Comparison of ENCODE assay signal across 17 mouse cellular contexts in genomic region chr3:35924007-35924406, GRCm38 (mm10). TPM values are rescaled to one million over a fixed set of nuclear protein-coding genes. Genes with fewer than 3 reads are reported as not detected.
DNase-seq lines count a peak whose midpoint lies in the region; ATAC-seq and TF ChIP-seq lines count a peak whose summit lies in the region.
"Had no signal": no experiment of that assay in that cellular context is flagged by ENCODE, and none has a peak within 500 bp of the region (broad histone marks: within the 10 kb centered on the region; RNA-seq: fewer than 3 reads in every experiment).

No protein-coding gene starts in this region.

- no peaks in the 10 kb centered on the region for H3K9me3 ChIP-seq in heart, embryonic 13.5 days
- H3K9me3 ChIP-seq: hindbrain, embryonic 15.5 days; neural tube, embryonic 13.5 days had no signal

- TF ChIP-seq POLR2A in liver, adult 2 months (IDR thresholded peaks at IDR 0.05; ENCODE audit: extremely low read depth, insufficient read depth, low read length): no peak
- TF ChIP-seq POLR2A in kidney, adult 2 months (IDR thresholded peaks at IDR 0.05; ENCODE audit: low read depth, low read length): no peak

- H3K4me1 ChIP-seq in heart, embryonic 13.5 days: peaks cover 52% of the 10 kb centered on the region
- peaks cover 21% of the 10 kb centered on the region for H3K4me1 ChIP-seq in liver, adult 2 months (ENCODE audit: control insufficient read depth, insufficient read depth, low read length)
- H3K4me1 ChIP-seq in kidney, adult 2 months (ENCODE audit: control insufficient read depth, insufficient read depth, low read length): peaks cover 15% of the 10 kb centered on the region; the same call in 1 of the 2 replicates
- H3K4me1 ChIP-seq: hindbrain, embryonic 15.5 days had no signal

- no peak overlapping the region for H3K4me3 ChIP-seq in heart, embryonic 13.5 days
- H3K4me3 ChIP-seq in liver, adult 2 months (ENCODE audit: insufficient read depth, low read depth, low read length): no peak overlapping the region
- H3K4me3 ChIP-seq in kidney, adult 2 months (ENCODE audit: insufficient read depth, low read depth, low read length): no peak overlapping the region
- H3K4me3 ChIP-seq: hindbrain, embryonic 15.5 days; neural tube, embryonic 13.5 days had no signal

- intact Hi-C loops in heart, postnatal 36 days (cut with DNase I): no loop called here

- peaks cover 20% of the 10 kb centered on the region for H3K79me2 ChIP-seq in liver, adult 2 months (ENCODE audit: control insufficient read depth, insufficient read depth, low read length)

- no peak overlapping the region for H3K9ac ChIP-seq in heart, embryonic 13.5 days
- H3K9ac ChIP-seq in liver, adult 2 months (ENCODE audit: low read depth, low read length): no peak overlapping the region
- H3K9ac ChIP-seq: hindbrain, embryonic 15.5 days; lung, embryonic 14.5 days; neural tube, embryonic 13.5 days had no signal

- no peak for ATAC-seq in heart, embryonic 13.5 days (ENCODE audit: extremely low read depth, insufficient number of reproducible peaks, low FRiP score, low TSS enrichment)
- ATAC-seq in megakaryocyte-erythroid progenitor cell, adult 5-6 weeks (replicated peaks; ENCODE audit: low FRiP score, low TSS enrichment, poor library complexity, severe bottlenecking): 0 out of 2 replicates have a peak, but pooled peaks have one; percentile 23
- ATAC-seq: forebrain, embryonic 16.5 days had no signal

- no peak for DNase-seq in heart, postnatal 36 days
- DNase-seq in T-cell, adult 2 months (ENCODE audit: low spot score): peak; percentile 5
- peak; percentile 46 for DNase-seq in liver, adult 2 months (ENCODE audit: extremely low read depth, low read depth, low spot score)
- DNase-seq in kidney, adult 2 months: no peak
- DNase-seq in natural killer cell, adult 2 months (ENCODE audit: low spot score in 2 of 2): no peak
- no peak for DNase-seq in adrenal gland, postnatal 4 days (ENCODE audit: low spot score in 2 of 2)
- DNase-seq: adrenal gland, adult 8-10 months; cerebellum, adult 9-11 months; kidney, adult 11 months; layer of hippocampus, postnatal 36 days; lung, embryonic 14.5 days had no signal

- H3K4me2 ChIP-seq in heart, embryonic 13.5 days: peak overlapping the region; percentile 25
- H3K4me2 ChIP-seq: hindbrain, embryonic 15.5 days; lung, embryonic 14.5 days; neural tube, embryonic 13.5 days had no signal

- peak overlapping the region; percentile 44; the same call in 1 of the 2 replicates for H3K27ac ChIP-seq in heart, embryonic 13.5 days (replicated peaks)
- H3K27ac ChIP-seq in liver, adult 2 months (replicated peaks; ENCODE audit: insufficient read depth, low read depth, low read length): no peak overlapping the region
- no peak overlapping the region for H3K27ac ChIP-seq in kidney, adult 2 months (ENCODE audit: insufficient read depth, low read depth, low read length)
- H3K27ac ChIP-seq: hindbrain, embryonic 15.5 days; macrophage; neural tube, embryonic 13.5 days had no signal

- 64% methylated on average over 3 of the region's 3 CpGs for WGBS in heart, embryonic 13.5 days
- 53% methylated on average over 3 of the region's 3 CpGs for WGBS in liver, adult 2 months
- WGBS in kidney, adult 2 months: 75% methylated on average over 3 of the region's 3 CpGs

- H3K36me3 ChIP-seq in heart, embryonic 13.5 days: no peaks in the 10 kb centered on the region
- peaks cover 3% of the 10 kb centered on the region; the same call in 1 of the 2 replicates for H3K36me3 ChIP-seq in liver, adult 2 months (ENCODE audit: control insufficient read depth, insufficient read depth, low read length)
- no peaks in the 10 kb centered on the region for H3K36me3 ChIP-seq in kidney, adult 2 months (ENCODE audit: control insufficient read depth, insufficient read depth, low read length)
- H3K36me3 ChIP-seq: hindbrain, embryonic 15.5 days; neural tube, embryonic 13.5 days had no signal

- no peak for TF ChIP-seq CTCF in liver, adult 2 months (IDR thresholded peaks at IDR 0.05; ENCODE audit: low read depth, low read length)
- TF ChIP-seq CTCF in kidney, adult 2 months (conservative IDR thresholded peaks at IDR 0.05; ENCODE audit: insufficient read depth, insufficient read length, low read depth, low read length): no peak

- no peaks in the 10 kb centered on the region for H3K27me3 ChIP-seq in heart, embryonic 13.5 days (replicated peaks)
- no peaks in the 10 kb centered on the region for H3K27me3 ChIP-seq in liver, adult 2 months (ENCODE audit: control insufficient read depth, insufficient read depth, low read length)
- no peaks in the 10 kb centered on the region for H3K27me3 ChIP-seq in kidney, adult 2 months (replicated peaks; ENCODE audit: control insufficient read depth, insufficient read depth, low read length)
- H3K27me3 ChIP-seq: hindbrain, embryonic 15.5 days; neural tube, embryonic 13.5 days had no signal

RNA-seq across cellular contexts. Expression of gene Dcun1d1, which starts 13.2 kb away (rescaled TPM):
- polyA plus RNA-seq in heart, embryonic 13.5 days (2015; fragmentation: Nextera tagmentation; extraction: Ambion mirVana): 69.9 and 75.0 TPM in 2 replicates
- total RNA-seq in heart, postnatal 36 days (2021): 10 to 100 TPM; 52.6 to 60.9 TPM
- 49.3 and 61.1 TPM in 2 replicates for total RNA-seq in liver, adult 2 months (2014; rRNA removed)
- polyA plus RNA-seq in liver, adult 2 months (2012; rRNA removed): 10.2 and 12.7 TPM in 2 replicates
- total RNA-seq in megakaryocyte-erythroid progenitor cell, adult 5-6 weeks (2014; fragmentation: Nextera tagmentation): 71.7 and 71.9 TPM in 2 replicates
- total RNA-seq in megakaryocyte-erythroid progenitor cell, adult 5-6 weeks (2017): 259 and 282 TPM in 2 replicates
- 8.2 and 11.9 TPM in 2 replicates for polyA plus RNA-seq in kidney, adult 2 months (2012; rRNA removed)
- 10 to 100 TPM; 76.5 to 79.3 TPM for total RNA-seq in adrenal gland, postnatal 4 days (2021)

Comparison
In these comparisons a context has a peak if more than half of its experiments do, and no peak if none do; other contexts are left out.
1. DNase-seq: peak in T-cell, adult 2 months (single experiment) and liver, adult 2 months (single experiment); none in heart, postnatal 36 days (0 of 2), kidney, adult 2 months (single experiment), natural killer cell, adult 2 months (0 of 2) and adrenal gland, postnatal 4 days (0 of 2).